Mouse (Mus musculus) thymus, postnatal 36 days (tissue): ENCODE results near the gene Kyat3.
A peak's percentile ranks its signal among the peaks of the same experiment; 100 is the strongest.
"Not testable (repeated sequence)": the region's sequence is repeated elsewhere in the genome, so short reads cannot be mapped to it uniquely, and the experiment has no call there.

ENCODE experiments used
- DNase-seq, 2 experiments: peaks; one replicate each; pipeline ENCODE4 v3.0.0; 2022; ENCODE audit warnings: mixed read lengths in 2 of 2

Kyat3 gene

GRCm38 (mm10) chr3:142700442-142701322, at the start of gene Kyat3:
Gene Kyat3, plus strand, starts transcription at chr3:142701051.
- peak; percentile 81 to 83 for DNase-seq

DNA sequence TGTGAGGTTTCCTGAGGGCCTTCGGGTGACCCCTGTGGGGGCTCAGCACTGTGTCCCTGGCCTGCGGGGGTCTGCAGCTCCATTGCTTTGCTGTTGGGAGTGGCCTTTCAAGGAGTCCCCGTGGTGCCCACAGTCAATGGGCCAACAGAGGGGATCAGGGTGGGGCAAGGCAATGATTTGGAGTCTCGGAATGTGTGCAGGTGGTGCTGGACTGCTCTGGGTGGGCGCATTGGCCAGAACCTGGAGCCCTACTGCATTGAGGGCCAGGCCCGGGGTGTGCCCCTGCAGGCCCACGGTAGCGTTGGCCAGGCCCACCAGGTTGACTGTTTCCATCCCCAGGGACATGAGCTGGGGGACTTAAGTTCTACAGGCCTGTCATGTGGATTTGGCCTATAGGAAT, 36.1 kb upstream of the Kyat3 start:
- no peak for DNase-seq

DNA sequence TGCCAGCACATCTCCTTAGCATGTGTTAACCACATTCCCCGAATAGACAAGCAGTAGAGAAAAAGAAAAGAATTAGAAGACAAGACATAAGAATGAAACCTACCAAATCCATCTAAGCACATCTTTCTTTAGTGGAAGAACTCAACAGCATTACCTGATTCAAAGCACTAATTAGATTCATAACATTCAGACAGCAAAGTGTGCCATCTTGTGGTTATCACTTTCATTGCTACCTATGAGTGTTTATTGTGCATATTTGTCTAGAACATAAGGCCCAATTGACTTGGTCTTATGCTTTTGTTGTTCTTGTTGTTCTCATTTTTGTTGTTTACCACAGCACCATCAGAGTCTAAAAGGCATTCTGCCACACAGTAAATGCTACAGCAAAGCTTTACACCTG, 26.2 kb upstream of the Kyat3 start:
- DNase-seq, result no peak

GRCm38 (mm10) chr3:142687939-142688338, 12.9 kb upstream of the Kyat3 start:
- DNase-seq, result no peak

GRCm38 (mm10) chr3:142688353-142688752, 12.5 kb upstream of the Kyat3 start:
- no peak for DNase-seq

DNA sequence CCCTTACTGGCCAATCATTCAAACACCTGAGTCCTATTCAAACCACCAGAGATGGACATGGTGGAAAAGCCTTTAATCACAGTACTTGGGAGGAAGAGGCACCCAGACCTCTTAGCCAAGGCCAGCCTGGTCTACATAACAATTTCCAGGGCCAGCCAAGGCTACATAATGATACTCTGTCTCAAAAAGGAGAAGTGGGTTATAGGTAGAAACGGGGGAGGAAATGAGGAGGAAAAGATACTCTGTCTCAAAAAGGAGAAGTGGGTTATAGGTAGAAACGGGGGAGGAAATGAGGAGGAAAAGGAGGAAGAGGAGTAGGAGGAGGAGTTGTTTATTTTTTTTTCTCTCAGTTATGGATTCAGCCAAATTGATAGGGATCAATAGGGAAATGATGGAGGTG, 4.3 kb upstream of the Kyat3 start:
- DNase-seq, result no peak

GRCm38 (mm10) chr3:142701407-142701989, 647 bp downstream of the Kyat3 start:
- DNase-seq, result no peak

GRCm38 (mm10) chr3:142706581-142707444, 6.0 kb downstream of the Kyat3 start:
- DNase-seq, result no peak

- DNase-seq, result not testable (repeated sequence)
These were observed 7.5 kb downstream of the Kyat3 start for GRCm38 (mm10) chr3:142708181-142708848.

DNA sequence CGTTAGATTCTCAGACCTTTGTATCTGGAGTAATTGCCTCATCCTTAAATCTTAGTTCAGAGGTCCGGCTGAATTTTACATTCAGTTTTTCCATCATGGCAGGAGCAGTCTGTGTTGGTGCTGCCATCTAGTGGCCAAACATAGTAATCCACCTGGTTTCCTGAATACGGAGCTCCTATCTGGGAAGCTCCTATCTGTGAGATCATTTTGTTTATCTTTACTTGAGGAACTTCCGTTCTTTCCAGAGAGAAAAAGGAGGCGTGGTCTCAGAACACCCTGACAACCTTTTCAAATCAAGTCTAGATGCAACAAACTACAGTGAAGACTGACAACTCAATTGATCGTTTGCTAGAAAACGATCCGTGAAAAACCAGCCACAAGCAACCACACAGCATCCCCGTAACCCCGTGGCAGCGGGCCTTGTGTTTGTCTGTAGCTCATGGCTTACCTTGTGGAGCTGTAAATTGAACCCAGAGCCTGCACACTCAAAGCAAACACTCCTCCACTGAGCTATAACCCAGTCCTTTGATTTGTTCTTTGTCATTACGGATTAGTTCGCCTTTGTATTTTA, 8.1 kb downstream of the Kyat3 start:
- DNase-seq, result peak; percentile 30 to 45

- peak; percentile 60 for DNase-seq
These were observed 9.6 kb downstream of the Kyat3 start for GRCm38 (mm10) chr3:142710360-142711007.

DNA sequence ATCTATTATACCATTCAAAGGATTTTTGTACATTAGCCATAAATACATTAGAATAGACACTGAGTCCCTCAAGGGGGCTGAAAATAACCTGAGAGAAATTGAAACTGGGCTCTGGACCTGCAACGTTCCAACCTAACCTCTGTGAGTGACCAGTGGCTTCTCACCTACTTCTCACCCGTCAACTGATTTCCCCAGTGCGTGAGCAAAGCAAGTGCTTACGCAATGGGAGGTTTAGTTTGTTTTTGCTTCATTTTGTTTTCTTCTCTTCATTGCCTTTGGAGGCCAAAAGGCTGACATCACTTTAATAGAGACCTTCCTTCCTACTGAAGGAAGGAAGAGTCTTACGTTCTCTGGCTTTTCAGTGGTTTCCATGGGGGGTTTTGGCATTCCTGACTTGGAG, 10.5 kb downstream of the Kyat3 start:
- no peak for DNase-seq

DNA sequence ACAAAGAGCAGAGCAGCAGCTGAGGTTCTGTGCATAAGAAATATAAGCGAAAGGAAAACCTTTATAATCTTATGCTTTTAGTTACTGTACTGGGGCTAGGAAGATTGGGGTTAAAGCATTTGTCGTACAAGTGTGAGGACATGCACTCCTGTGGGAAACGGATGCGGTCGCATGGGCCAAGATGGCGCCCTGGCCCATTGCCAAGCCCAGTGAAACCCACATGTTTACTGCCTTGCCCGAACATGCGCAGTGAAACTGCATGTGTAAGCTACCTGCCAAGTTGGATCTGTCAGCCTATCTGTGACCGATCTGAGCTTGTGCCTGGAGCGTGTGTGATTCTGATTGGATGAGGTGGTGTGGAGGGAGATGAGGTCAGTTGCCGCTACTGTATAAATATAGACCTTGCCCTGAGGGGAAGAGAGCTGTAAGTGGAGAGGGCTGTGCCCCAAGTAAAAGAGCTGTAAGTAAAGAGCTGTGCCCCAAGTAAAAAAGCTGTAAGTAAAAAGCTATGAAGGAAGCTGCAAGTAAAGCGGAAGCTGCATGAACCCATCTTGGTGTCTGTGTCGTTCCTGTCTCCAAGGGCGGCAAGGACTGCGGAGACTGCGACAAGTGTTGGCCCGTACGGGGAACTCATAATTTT, 11.7 kb downstream of the Kyat3 start:
- not testable (repeated sequence) for DNase-seq

DNA sequence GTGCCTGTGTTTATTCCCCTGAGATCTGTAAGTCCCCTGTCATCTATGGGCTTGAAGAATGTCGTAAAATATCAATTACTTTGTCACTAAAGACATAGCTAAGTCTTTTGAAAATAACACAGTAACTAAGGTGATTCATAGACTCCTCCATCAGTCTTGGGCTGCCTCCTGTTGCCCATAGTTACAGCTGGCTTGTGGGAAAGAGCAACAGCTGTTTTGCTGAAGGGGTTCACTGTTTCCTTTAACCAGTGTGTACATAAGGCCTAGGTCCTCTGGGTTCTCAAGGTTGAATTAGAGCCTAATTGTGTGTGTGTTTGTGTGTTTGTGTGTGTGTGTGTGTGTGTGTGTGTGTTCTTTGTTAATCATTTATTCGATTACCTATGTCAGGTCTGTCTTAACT, 24.6 kb downstream of the Kyat3 start:
- no peak for DNase-seq

- DNase-seq, result no peak
These were observed 25.3 kb downstream of the Kyat3 start for GRCm38 (mm10) chr3:142725969-142726672.

DNA sequence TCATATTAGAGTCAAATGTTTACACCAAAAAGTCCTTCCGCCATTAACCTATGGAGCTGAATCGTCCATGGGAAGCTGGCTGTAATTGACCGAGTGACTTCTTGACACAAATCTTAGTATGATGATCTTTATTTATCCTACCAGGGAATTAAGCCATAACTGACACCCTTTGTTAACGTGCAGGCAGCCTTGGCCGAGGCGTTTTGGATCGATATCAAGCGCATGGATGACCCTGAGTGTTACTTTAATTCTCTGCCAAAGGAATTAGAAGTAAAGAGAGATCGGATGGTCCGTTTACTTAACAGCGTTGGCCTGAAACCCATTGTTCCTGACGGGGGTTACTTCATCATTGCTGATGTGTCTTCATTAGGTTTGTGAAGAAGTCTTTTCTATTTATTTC, 33.4 kb downstream of the Kyat3 start:
- DNase-seq, result no peak

DNA sequence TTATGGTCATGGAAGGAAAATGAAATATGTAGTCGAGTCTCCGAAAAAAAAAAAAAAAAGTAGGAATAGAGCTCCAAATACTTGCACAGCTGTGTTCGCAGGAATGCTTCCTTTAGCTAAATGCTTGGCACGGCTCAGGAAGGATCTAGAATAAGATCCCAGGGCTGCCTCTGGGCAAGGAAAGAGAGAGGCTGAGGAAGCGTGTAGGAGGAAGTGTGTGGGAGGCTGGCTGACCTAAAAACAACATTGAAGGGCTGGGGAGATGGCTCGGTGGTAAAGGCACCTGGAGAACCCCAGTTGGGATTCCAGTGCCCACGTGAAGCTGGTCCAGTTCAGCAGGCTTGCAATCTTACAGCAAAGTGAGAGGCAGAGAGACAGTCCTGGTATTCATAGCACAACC, 40.0 kb downstream of the Kyat3 start:
- DNase-seq, result no peak

- DNase-seq, result peak; percentile 27 to 29
These were observed 43.4 kb downstream of the Kyat3 start for GRCm38 (mm10) chr3:142743973-142744898.

DNA sequence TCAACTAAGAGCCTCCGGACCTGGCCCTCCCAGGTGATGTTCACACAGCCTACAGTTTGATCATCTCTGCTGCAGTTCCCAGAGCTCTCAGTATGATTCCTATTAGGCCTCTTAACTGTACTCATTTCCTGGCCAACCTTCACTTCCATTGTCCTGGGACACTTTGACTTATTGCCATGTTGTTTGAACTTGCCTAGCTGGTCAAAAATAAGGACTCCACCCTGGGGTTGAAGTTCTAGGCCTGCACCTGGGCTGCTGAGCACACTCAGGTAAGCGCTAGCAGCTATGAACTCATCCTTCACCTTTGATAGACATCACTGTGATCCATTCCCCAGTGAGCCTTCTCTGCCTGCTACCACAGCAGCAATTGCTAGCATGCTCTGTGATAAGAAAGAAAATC, 44.2 kb downstream of the Kyat3 start:
- DNase-seq, result no peak

DNA sequence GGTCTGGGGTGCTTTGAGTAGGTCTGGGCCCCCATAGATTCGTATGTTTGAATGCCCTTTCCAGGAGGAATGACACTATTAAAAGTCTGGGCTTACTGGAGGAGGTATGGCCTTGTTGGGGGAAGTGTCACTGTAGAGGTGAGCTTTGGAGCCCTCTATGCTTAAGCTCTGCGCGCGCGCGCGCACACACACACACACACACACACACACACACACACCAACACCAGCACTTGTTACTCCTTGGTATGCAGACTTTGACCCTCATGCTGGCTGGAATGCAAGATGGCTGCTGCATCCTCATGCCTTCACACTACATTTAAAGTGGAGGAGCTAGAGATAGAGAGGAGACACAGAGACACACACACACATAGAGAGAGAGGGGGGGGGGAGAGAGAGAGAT, 46.8 kb downstream of the Kyat3 start:
- no peak for DNase-seq
